Mouse (Mus musculus): ENCODE measurements around the gene Ptprk.

- no peak for TF ChIP-seq MYOD1 (IDR thresholded peaks at IDR 0.05; ENCODE audit: control insufficient read depth in 1 of 3, insufficient read length in 2 of 3, low read depth in 2 of 3)
- no peak for TF ChIP-seq POLR2AphosphoS2 (IDR thresholded peaks at IDR 0.05; ENCODE audit: insufficient read length, low read depth)
- no peak for TF ChIP-seq POLR2A (IDR thresholded peaks at IDR 0.05; ENCODE audit: insufficient read length, low read depth)
- TF ChIP-seq MAX (IDR thresholded peaks at IDR 0.05; ENCODE audit: low read depth), result no peak
- no peak for TF ChIP-seq TCF12 (IDR thresholded peaks at IDR 0.05; ENCODE audit: insufficient read depth, poor library complexity, severe bottlenecking)
These were observed 290.7 kb downstream of the Ptprk start for GRCm38 (mm10) chr10:28365291-28365690.

Measured in myocyte (in vitro differentiated cells).